Comparison of ENCODE assay signal across 24 mouse cellular contexts in the genomic region with DNA sequence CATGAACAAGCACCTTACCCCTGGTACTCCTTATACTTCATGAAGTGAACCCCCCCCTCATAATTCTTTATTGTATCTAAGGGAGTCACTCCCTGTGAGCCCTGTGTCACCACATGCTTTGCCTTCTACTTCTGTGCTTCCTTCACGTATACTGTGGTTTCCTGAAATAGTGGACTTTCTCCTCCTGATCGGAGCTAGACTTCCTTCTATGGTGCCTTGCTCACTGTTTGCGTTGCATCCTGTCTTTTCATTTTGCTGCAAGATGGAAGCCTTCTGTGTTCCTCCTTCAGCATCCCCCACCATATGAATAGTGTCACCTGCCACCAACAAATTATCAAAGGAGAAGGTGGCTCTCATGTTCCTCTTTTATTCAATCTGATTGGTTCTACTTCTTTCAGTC.
"Had no signal": no experiment of that assay in that cellular context is flagged by ENCODE, and none has a peak within 500 bp of the region (broad histone marks: within the 10 kb centered on the region; RNA-seq: fewer than 3 reads in every experiment).

No protein-coding gene starts in this region.

- DNase-seq: cerebellum, adult 8-10 months; cerebellum, postnatal 14 days; cerebellum, postnatal 36 days; embryo, embryonic 11 days; forebrain, postnatal 0 days; gastrocnemius, adult 2 months; gastrocnemius, postnatal 10 days; gastrocnemius, postnatal 14 days; gastrocnemius, postnatal 25 days; gastrocnemius, postnatal 36 days; heart, adult 11 months; heart, adult 18-20 months; heart, adult 2 months had no signal

- H3K4me3 ChIP-seq: embryonic facial prominence, embryonic 10.5 days; embryonic facial prominence, embryonic 12.5 days; embryonic facial prominence, embryonic 13.5 days; embryonic facial prominence, embryonic 15.5 days; erythroblast, embryonic 14.5 days; forebrain, embryonic 10.5 days; forebrain, embryonic 12.5 days; forebrain, embryonic 13.5 days; forebrain, embryonic 15.5 days; gastrocnemius, adult 2 months; heart, adult 2 months had no signal

- H3K4me2 ChIP-seq: embryonic facial prominence, embryonic 12.5 days; embryonic facial prominence, embryonic 13.5 days; embryonic facial prominence, embryonic 15.5 days; forebrain, embryonic 12.5 days; forebrain, embryonic 13.5 days; forebrain, embryonic 15.5 days had no signal

- H3K9ac ChIP-seq: embryonic facial prominence, embryonic 12.5 days; embryonic facial prominence, embryonic 13.5 days; embryonic facial prominence, embryonic 15.5 days; forebrain, embryonic 12.5 days; forebrain, embryonic 13.5 days; forebrain, embryonic 15.5 days; forebrain, postnatal 0 days had no signal

- H3K4me1 ChIP-seq: embryonic facial prominence, embryonic 10.5 days; embryonic facial prominence, embryonic 12.5 days; embryonic facial prominence, embryonic 13.5 days; embryonic facial prominence, embryonic 15.5 days; forebrain, embryonic 10.5 days; forebrain, embryonic 12.5 days; forebrain, embryonic 13.5 days; forebrain, embryonic 15.5 days had no signal

- H3K36me3 ChIP-seq: embryonic facial prominence, embryonic 10.5 days; embryonic facial prominence, embryonic 12.5 days; embryonic facial prominence, embryonic 13.5 days; embryonic facial prominence, embryonic 15.5 days; forebrain, embryonic 10.5 days; forebrain, embryonic 12.5 days; forebrain, embryonic 15.5 days had no signal

- H3K27me3 ChIP-seq: embryonic facial prominence, embryonic 12.5 days; embryonic facial prominence, embryonic 13.5 days; embryonic facial prominence, embryonic 15.5 days; forebrain, embryonic 12.5 days; forebrain, embryonic 13.5 days; forebrain, embryonic 15.5 days had no signal

- ATAC-seq: forebrain, embryonic 13.5 days; forebrain, embryonic 14.5 days; forebrain, embryonic 15.5 days; forebrain, embryonic 16.5 days; forebrain, postnatal 0 days had no signal

- H3K9me3 ChIP-seq: embryonic facial prominence, embryonic 10.5 days; embryonic facial prominence, embryonic 12.5 days; embryonic facial prominence, embryonic 13.5 days; embryonic facial prominence, embryonic 15.5 days; forebrain, embryonic 10.5 days; forebrain, embryonic 12.5 days; forebrain, embryonic 13.5 days; forebrain, embryonic 15.5 days had no signal

- H3K27ac ChIP-seq: embryonic facial prominence, embryonic 10.5 days; embryonic facial prominence, embryonic 12.5 days; embryonic facial prominence, embryonic 13.5 days; embryonic facial prominence, embryonic 15.5 days; forebrain, embryonic 10.5 days; forebrain, embryonic 12.5 days; forebrain, embryonic 13.5 days; forebrain, embryonic 15.5 days; gastrocnemius, adult 2 months; heart, adult 2 months had no signal
